Mouse (Mus musculus): Measurements from ENCODE around the gene Smarcd1. TPM values are rescaled to one million over a fixed set of nuclear protein-coding genes. Genes with fewer than 3 reads are reported as not detected.
A peak's percentile ranks its signal among the peaks of the same experiment; 100 is the strongest.
"Not testable (repeated sequence)": the region's sequence is repeated elsewhere in the genome, so short reads cannot be mapped to it uniquely, and the experiment has no call there.

Gene Smarcd1
- total RNA-seq, 2 experiments from 2014 or later: 39.2 to 40.2 TPM

DNA sequence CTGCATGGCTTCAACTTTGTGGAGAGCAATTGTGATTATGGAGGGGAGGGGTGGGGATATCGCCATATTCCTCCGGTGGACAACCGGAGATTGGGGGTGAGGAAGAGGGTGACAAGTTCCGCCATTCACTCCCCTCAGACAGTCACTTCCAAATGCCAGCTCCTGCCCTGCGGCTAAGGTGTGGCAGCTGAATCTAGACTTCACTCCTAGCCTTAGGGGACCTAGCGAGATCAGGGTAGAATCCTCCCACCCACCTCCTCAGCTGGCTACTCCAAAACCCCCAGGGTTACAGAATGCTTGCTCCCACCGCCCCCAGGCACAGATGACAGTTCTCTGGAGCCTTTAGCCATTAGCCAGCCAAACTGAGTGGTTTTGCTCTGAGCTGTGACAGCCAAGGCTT, 22.9 kb upstream of the Smarcd1 start:
- intact Hi-C loops (cut with DNase I): no loop called here
- no peak for DNase-seq

DNA sequence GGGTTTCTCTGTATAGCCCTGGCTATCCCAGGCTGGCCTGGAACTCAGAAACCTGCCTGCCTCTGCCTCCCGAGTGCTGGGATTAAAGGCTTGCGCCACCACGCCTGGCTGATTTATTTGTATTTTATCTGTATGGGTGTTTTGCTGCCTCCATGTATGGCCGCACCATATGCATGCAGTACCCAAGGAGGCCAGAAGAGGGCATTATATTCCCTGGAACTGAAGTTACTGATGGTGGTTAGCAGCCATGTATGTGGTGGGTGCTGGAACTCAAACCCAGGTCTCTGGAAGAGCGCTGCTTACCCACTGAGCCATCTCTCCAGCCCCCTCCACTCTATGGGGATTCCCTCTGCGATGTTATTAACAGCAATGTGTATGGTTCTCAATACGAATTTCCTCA, 19.0 kb upstream of the Smarcd1 start:
- intact Hi-C loops (cut with DNase I): no loop called here
- no peak for DNase-seq

DNA sequence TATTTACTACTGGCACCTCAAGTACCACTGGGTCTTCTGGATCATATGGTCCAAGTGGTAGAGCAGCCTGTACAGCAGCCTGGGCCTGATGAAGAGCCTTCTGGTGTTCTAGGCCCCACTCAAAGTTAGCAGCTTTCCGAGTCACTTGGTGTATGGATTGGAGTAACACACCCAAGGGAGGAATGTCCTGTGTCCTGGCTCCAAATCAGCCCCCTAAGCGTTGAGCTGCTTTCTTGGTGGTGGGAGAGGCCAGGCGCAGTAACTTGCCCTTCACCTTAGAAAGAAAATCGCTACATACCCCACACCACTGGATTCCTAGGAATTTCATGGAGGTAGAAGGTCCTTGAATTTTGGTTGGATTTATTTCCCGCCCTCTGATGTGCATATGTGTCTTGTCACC, 17.8 kb upstream of the Smarcd1 start:
- intact Hi-C loops (cut with DNase I): no loop called here
- no peak for DNase-seq

DNA sequence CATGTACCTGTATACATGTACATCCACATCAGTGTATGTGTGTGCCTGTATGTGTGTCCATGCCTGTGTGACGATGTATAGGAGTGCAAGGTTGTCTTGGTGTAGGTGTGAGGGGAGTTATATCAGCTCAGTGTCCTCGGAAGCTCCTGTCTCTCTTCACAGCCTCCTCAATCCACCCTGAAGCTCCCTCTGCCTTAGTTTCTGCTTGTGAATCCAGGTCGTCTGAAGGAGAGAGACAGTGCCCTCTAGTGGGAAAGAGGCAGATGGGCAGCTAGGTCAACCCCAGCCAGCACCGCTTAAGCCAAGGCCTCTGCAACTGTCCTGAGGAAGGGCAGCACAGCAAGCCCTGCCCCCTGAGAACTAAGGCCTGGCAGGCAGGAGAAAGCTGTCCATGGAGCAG, 13.2 kb upstream of the Smarcd1 start:
- peak; percentile 65 to 76 for DNase-seq
- intact Hi-C loops (cut with DNase I): loop anchor here (1.0 to 5.0 kb wide), 2 partner anchors 92 to 191 kb away; no protein-coding TSS in a partner anchor

DNA sequence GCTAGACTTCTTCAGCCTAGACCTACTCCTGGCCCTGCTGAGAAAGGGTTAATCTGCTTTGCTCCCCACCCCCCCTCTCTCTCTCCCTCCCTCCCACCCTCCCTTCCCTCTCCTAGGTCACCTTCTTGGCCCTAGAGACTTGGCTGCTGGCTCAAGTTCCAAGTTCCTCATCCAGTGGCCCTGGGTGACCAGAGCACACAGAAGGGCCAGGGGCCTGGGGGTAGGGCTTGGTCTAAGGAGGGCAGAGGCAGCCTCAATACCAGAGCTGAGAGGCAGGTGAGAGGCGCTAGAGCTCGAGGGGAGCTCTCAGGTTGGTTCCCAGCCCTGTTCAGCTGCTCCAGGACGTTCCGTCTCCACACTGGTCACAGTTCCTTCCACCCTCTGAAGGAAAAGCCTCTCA, 11.0 kb upstream of the Smarcd1 start:
- intact Hi-C loops (cut with DNase I): no loop called here
- DNase-seq: no peak

DNA sequence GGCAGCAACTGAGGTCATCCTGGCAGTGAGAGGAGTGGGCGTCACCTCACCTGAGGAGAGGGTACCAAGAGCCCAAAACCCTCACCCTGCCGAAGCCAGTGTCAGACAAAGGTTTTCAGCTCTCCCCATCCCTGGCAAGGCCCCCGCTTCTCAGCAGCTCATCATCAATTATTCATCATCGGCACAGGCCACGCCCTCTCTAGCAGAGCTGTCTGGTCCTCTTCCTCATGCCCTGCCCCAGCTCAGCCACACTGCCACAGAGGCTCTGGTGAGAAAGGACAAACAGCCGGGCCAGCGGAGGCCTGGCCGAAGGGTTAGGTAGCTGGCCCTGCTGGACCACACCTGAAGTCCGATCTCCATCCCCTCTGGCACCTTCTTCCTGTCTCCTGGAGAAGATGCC, 10.0 kb upstream of the Smarcd1 start:
- DNase-seq: no peak
- intact Hi-C loops (cut with DNase I): no loop called here

DNA sequence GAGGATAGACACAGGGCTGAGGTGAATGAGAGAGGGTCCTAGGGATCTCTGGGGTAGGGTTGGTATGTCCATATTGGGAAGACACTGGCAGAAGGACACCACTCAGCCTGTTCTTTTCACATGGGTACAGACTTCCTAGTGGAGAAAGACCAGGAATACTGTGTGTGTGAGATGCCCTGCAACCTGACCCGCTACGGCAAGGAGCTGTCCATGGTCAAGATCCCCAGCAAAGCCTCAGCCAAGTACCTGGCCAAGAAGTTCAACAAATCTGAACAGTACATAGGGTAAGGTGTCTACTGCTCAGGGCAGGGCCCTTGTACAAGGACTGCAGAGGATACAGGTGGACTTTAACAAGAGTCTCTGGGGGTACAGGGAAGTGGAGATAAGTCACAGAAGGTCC, 4.6 kb upstream of the Smarcd1 start:
- intact Hi-C loops (cut with DNase I): no loop called here
- DNase-seq: no peak

DNA sequence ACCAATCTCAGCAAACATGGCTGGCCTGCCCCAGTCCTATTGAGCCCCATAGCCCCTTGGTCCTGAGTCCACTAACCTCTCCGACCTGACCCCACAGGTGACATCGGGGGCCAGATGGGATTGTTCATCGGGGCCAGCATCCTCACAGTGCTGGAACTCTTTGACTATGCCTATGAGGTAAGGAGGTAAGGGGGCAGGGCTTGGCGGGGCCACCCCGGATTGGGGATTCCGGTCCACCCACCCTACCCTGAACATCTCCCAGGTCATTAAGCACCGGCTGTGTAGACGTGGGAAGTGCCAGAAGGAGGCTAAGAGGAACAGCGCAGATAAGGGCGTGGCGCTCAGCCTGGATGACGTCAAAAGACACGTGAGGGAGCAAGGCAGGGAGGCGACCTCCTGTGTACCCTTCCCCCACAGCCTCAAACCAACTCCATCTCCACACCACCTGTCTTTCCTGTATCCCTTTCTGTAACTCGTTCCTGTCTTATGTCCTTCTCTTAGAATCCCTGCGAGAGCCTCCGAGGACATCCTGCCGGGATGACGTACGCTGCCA, 3.3 kb upstream of the Smarcd1 start:
- intact Hi-C loops (cut with DNase I): no loop called here
- no peak for DNase-seq

DNA sequence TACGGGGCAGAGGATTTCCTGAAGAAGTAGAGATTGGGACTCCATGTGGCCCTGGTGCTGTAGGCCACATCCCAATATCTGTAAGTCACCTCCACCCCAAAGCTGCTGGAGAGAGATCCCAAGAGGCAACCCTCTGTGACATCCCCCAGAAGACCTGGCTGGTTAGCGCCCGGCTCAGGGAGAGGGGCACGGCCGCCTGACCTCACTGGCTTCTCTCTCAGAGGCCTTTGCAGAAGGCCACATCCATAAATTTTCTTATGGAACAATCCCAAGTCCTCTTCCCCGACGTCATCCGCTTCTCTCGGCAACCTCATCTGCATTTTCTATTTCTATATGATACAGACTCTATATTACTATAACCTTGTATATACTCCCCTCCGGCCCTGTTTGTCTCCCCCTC, 2.2 kb upstream of the Smarcd1 start:
- no peak for DNase-seq
- intact Hi-C loops (cut with DNase I): no loop called here

DNA sequence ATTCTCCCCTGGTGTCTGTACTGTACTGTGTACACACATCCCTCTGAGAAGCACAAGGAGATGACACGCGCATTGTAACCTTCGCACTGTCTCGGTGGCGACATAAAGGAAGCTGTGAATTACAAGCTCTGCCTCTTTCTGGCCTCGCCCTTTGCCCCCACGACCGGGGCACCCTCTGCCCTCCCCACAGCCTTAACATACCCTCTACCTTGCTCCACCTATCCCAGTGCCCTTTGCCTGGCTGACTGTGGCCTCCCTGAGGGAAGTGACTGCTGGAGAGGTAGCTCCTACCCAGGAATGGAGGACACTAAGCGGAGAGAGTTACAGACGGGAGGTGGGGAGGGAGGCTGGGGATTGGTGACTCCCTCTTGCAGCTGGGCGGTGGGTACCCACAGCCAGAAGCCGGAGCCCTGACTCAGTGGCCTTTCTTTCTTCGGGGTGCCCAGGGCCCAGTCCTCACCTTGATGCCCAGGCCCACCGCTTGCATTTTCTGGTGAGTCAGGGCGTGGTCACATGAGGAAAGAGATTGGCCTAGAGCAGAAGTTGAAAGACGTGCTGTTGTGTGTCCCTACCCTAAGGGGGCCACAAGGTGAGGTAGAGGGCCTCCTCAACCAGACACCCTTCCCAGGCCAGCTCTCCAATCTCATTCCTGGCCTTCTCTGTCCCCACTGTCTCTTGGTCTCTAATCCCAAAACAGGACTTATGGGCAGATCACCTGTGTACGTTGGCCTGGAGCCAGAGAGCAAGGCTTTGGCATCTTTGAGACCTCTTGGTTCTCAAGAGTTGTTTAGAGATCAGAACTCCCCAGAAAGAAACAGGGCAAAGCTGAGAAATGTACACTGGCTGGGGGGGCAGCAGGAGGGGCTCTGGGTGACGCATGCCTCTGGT, 1.5 kb upstream of the Smarcd1 start:
- no peak for DNase-seq
- intact Hi-C loops (cut with DNase I): no loop called here

DNA sequence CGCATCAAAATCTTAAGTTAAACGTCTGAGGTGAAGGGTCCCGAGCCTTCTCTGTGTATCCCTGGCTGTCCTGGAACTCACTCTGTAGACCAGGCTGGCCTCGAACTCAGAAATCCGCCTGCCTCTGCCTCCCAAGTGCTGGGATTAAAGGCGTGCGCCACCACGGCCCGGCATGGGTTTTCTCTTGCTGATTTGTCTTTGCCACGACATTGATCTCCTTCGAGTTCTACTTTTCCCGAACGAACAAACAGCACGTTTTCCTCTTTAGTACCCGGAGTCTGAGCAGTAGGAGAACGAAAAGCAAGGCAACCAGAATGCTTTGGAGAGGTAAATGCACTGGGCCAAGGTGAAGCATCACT, 310 bp upstream of the Smarcd1 start:
- DNase-seq; intact Hi-C loops (cut with DNase I): not testable (repeated sequence)

DNA sequence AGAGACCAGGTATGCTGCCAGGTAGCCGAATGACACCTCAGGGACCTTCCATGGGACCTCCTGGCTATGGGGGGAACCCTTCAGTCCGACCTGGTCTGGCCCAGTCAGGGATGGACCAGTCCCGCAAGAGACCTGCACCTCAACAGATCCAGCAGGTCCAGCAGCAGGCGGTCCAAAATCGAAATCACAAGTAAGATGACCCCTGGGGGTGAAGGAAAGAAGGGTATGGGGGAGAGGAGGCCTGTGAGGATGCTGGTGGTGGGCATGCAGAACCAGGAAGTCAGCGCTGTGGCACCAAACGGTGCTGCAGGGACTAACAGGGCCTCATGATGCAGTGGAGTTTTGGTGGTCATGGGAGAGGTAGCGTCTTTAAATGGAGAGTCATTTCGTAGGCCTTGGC, 1.2 kb downstream of the Smarcd1 start:
- intact Hi-C loops (cut with DNase I): loop anchor here (2.0 kb wide), 1 partner anchor 22 kb away; the partner anchor contains the start of gene Cox14
- no peak for DNase-seq

DNA sequence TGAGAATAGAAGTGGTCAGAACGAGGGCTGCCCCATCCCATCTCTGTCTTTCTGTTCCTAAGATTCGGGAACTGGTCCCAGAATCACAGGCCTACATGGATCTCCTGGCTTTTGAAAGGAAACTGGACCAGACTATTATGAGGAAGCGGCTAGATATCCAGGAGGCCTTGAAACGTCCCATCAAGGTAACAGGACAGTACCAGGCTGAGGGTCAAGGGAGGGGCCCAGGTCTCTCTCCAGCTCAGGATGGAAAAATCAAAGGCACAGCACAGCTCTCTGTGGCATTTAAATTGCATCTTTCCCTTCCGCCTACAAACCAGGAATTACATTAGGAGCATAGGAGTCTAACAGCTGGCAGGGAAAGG, 1.7 kb downstream of the Smarcd1 start:
- intact Hi-C loops (cut with DNase I): loop anchor here (2.0 kb wide), 1 partner anchor 21 kb away; the partner anchor contains the start of gene Cox14
- DNase-seq: peak in 1 of 2 experiments; percentile 21

DNA sequence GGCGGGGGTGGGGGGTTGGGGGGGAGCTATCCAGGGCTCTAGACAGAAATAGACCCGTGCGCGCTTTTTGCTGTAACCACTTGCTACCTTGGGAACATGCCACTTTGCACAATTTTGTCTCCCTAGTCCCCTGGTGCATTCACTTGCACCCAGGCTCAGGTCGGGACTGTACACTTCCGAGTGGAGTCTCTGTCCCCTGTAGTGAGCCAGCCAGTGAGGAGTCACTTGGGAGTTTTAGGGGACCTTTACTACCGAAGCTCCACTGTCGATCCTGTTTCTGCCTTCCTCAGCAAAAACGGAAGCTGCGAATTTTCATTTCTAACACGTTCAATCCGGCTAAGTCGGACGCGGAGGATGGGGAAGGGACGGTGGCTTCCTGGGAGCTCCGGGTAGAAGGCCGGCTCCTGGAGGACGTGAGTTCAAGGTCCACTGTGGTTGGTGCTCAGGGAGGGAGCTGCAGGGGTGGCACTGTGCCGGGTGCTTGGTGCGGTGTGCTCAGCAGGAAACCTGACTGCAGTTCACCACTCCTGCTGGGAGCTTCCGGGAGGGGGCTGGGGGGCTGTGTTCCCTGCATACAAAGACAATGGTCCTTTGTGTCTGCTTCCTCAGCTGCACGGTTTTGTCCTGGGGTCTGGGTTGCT, 2.2 kb downstream of the Smarcd1 start:
- intact Hi-C loops (cut with DNase I): no loop called here

DNA sequence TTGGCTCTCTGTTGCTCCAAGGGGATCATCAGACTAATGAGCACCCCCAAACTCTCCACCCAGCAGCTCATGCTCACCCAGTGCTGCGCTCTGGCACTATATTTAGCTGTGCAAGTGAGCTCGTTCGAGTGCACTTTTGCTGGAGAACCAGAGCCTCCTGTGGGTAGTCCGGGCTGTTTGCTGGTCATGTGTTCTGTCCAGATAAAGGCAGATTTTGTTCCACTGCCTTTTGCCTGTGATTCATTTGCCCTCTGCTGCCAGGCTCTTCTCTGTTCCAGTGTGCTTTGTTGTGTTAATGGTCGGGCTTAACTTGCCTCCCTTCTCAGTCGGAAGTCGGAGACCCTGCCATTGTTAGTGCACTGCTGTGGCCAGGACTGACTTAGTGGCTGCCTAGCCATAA, 3.0 kb downstream of the Smarcd1 start:
- intact Hi-C loops (cut with DNase I): no loop called here
- DNase-seq: peak; percentile 64 to 76

More for the DNA sequence above, 2.2 kb downstream of the Smarcd1 start:
- DNase-seq: peak; percentile 55 to 56

DNA sequence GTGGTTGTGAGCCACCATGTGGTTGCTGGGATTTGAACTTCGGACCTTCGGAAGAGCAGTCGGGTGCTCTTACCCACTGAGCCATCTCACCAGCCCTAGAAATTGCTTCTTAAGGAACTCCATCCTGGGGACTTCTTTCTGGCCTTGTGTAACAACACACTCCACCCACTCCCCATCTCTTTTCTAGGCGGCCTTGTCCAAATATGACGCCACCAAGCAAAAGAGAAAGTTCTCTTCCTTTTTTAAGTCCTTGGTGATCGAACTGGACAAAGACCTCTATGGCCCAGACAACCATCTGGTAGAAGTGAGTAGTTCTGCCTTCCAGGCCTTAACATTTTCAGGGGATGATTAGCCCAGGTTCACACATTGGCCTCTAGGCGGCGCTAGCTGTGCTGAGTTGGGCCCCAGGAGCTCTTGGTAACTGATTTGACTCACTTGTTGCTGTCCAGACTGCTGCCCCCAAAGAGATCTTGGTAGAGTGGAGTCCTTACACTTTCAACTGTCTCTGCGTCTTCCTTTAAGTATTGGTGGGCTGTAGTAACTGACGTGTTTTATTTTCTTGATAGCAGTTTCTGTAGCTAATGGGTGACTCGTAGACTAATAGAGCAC, 3.6 kb downstream of the Smarcd1 start, which contains the start of gene Gm17349:
Gm17349 (minus strand) TSS at position 51 of the 609 bp plus-strand sequence.
- intact Hi-C loops (cut with DNase I): no loop called here
- DNase-seq: peak; percentile 71 to 86

DNA sequence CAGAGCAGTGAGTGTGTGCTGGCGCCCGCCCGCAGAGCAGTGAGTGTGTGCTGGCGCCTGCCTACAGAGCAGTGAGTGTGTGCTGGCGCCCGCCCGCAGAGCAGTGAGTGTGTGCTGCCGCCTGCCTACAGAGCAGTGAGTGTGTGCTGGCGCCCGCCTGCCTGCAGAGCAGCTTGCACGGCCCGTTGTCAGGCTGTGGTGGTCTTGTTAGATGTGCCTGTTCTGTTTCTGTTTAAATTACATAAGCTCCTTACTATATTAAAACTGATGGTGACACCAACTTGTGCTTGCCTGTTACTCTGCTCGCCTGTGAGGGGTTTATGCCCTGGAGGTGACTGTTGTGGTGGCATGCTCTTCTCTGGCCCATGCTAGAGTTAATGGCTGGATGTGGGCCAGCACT, 6.2 kb downstream of the Smarcd1 start:
- DNase-seq: no peak
- intact Hi-C loops (cut with DNase I): no loop called here

DNA sequence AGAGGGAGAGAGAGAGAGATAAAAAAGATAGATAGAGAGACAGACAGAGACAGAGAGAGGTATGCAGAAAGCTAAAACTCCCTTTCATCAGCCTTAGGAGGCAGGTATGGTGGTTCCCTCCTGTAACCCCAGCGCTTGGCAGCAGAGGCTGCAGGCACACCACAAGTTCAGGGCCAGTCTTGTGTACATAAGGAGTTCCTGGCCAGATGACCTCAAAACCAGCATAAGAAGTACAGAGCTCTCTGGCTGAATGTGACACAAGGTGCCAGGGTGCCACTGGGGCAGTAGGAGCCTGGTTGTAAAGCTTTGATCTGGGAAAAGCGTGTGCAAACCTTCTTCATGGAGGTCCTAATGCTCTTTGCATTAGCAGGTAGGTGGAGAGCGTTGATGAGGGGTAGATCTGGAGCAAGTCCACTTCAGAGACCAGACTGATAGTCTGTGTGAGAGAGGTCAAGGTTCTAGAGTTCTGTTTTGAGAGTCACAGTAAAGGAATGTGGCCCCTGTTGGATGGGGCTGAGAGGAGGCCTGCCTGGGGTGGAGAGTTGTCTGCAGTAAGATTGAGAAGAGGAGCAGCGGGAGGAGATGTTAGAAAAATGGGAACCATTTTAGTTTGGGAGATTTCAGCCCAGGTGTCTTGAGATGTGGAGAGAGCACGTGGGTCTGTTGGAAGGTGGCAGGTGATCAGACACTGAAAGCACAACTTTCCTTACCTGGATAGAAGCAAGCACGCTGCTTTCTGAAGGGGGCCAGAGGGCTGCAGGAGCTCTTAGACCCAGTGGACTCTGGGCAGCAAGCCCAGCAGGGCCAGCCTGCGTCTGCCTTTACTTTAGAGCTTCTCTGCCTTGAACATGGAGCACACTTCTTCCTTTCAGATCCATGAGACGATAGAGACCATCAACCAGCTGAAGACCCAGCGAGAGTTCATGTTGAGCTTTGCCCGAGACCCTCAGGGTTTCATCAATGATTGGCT, 8.6 kb downstream of the Smarcd1 start:
- no peak for DNase-seq
- intact Hi-C loops (cut with DNase I): no loop called here

DNA sequence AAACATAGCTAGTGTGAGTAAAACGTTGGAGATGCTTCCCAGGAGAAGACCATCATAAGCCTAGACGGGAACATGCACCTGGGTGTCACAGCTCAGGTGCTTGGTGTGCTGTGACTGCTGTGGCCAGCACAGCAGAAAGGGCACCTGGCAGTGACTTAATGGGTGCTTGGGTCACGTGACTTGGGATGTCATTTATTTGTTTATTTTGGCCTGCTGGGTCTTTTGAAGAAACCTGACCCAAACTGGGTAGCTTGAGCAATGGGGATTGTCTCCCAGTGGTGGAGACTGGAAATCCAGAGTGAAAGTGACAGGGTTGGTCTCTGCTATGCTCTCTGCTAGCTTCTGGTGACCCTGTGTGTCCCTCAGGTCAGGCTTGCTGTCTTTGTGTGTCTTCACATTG, 9.6 kb downstream of the Smarcd1 start:
- no peak for DNase-seq
- intact Hi-C loops (cut with DNase I): no loop called here

Measured in heart, postnatal 10 days (tissue).